Mouse (Mus musculus): ENCODE results near the gene Rps6ka4. TPM values are rescaled to one million over a fixed set of nuclear protein-coding genes. Genes with fewer than 3 reads are reported as not detected.

Gene Rps6ka4
- polyA plus RNA-seq, 1 experiment from 2014 or later: 6.2 TPM

GRCm38 (mm10) chr19:6846050-6846449, 5.6 kb upstream of the Rps6ka4 start:
- H3K4me2 ChIP-seq: no peak overlapping the region
- peaks cover 11% of the 10 kb centered on the region for H3K4me1 ChIP-seq
- WGBS: 77% methylated on average over 4 of the region's 4 CpGs
- H3K9ac ChIP-seq: no peak overlapping the region
- H3K36me3 ChIP-seq (replicated peaks): no peaks in the 10 kb centered on the region
- H3K27me3 ChIP-seq: peaks cover 83% of the 10 kb centered on the region
- no peak overlapping the region for H3K4me3 ChIP-seq (replicated peaks)
- H3K27ac ChIP-seq: no peak overlapping the region
- H3K9me3 ChIP-seq: no peaks in the 10 kb centered on the region
- ATAC-seq (ENCODE audit: low FRiP score): no peak

DNA sequence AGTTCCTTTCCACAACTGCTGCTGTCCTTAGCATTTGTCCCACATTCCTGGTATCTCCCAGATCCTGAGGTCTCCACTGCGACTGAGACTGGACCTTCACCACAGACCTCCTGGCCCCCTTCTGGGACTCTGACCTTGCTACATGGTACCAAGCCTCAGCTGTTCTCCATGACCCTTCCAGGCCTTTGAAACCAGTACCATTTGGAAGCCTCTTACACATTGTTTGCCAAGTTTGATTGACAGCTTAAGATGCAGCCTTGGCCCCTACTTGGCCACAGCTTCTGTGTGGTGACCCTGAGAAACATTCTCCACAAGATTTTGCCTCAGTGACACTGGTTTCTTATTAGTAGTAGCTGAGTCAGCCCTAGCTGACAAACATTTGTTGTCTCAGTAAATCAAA, 1.9 kb upstream of the Rps6ka4 start:
- H3K9ac ChIP-seq: no peak overlapping the region
- H3K4me3 ChIP-seq (replicated peaks): no peak overlapping the region
- H3K27ac ChIP-seq: no peak overlapping the region
- H3K4me1 ChIP-seq: peaks cover 23% of the 10 kb centered on the region
- no peaks in the 10 kb centered on the region for H3K36me3 ChIP-seq (replicated peaks)
- ATAC-seq (ENCODE audit: low FRiP score): no peak
- H3K27me3 ChIP-seq: peaks cover 88% of the 10 kb centered on the region
- WGBS: 71% methylated on average over 1 of the region's 1 CpGs
- H3K4me2 ChIP-seq: no peak overlapping the region
- no peaks in the 10 kb centered on the region for H3K9me3 ChIP-seq

DNA sequence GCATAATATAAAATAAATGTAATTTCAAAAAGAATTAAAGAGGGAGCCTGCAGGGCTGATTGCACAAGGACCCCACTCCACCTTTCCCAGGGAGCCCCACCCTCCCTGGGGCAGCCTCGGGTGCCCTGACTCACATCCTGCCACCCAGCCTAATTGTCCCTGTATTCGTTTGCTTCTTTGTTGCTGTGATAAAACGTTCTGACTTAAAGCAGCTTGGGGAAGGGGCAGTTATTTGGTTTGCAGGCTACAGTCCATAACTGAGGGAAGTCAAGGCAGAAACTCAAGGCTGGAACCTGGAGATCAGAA, 809 bp upstream of the Rps6ka4 start:
- Histone ChIP-seq H3K36me3 (replicated peaks) (no peaks in the 10 kb centered on the region), H3K9ac (no peak overlapping the region), H3K9me3 (no peaks in the 10 kb centered on the region), H3K4me3 (replicated peaks) (no peak overlapping the region), H3K27ac (no peak overlapping the region), H3K27me3 (peaks cover 88% of the 10 kb centered on the region), H3K4me1 (peaks cover 23% of the 10 kb centered on the region), H3K4me2 (no peak overlapping the region; the same call in 1 of the 2 replicates)
- whole genome bisulfite sequencing: 10% methylated on average over 3 of the region's 3 CpGs
- ATAC-seq (ENCODE audit: low FRiP score): no peak

DNA sequence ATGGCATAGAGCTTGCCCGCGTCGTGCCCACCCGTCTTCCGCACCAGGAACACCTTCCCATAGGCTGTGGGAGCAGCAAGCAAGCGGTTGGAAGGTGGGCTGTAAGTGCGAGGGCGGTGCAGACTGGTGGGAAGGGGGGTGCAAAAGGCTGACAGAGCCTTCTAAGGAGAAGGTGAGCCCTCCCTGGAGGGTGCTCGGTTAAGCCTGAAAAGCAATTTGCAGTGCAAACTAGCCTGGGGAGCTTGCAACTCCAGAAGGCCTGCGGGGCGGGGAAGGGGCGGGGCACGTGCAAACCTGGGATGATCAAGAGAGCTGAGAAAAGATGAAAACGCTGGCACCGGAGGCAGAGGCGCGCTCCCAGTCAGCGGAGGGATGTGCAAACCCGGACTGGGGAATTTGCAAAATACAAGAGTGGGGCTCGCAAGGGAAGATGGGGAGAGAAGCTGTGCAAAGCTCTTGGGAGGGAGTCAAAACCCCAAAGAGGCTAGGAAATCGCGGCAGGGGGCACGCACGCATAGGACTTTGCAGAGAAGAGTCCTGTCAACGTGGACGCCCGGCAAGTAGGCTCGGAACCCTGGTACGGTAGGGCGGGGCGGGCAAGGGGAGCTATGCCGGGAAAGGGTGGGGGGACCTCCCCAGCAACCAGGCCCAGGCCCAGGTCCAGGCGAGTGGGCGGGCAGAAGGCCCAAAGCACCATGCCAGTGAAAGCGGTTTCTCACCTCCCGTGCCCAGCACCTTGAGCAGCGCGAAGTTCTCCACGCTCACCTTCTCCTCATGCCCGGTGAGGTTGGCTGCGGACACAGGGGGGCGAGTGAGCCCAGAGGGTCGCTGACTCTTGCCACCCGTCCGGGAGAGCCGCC, 591 bp downstream of the Rps6ka4 start:
- H3K9me3 ChIP-seq: no peaks in the 10 kb centered on the region
- peak overlapping the region; percentile 63 for H3K4me3 ChIP-seq (replicated peaks)
- H3K4me1 ChIP-seq: peaks cover 23% of the 10 kb centered on the region
- H3K27me3 ChIP-seq: peaks cover 93% of the 10 kb centered on the region
- H3K9ac ChIP-seq: peak overlapping the region; percentile 74
- H3K36me3 ChIP-seq (replicated peaks): no peaks in the 10 kb centered on the region
- WGBS: under 1% methylated on average over 43 of the region's 46 CpGs
- H3K27ac ChIP-seq: no peak overlapping the region
- H3K4me2 ChIP-seq: peak overlapping the region; percentile 100
- peak; percentile 52 for ATAC-seq (ENCODE audit: low FRiP score)

DNA sequence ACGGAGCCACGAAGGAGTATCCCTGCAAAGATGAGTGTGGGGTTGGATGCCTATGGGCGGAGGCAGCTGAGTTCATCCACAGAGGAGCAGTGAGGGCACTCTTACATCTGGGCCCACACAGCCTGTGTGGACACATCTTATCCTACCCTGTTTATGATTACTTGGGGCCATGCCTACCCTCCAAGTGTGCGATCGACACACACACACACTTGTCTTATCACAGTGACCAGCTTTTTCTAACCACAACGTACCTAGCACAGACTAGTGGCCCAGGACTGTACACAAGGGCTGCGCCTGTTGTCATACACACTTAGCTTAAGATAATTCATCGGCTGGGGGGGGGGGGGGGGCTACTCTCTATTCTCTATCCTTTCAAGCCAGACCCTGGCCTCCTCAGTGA, 8.1 kb downstream of the Rps6ka4 start:
- 91% methylated on average over 8 of the region's 8 CpGs for WGBS
- Histone ChIP-seq H3K9ac (no peak overlapping the region), H3K9me3 (no peaks in the 10 kb centered on the region), H3K4me2 (no peak overlapping the region), H3K27me3 (peaks cover 84% of the 10 kb centered on the region), H3K36me3 (replicated peaks) (no peaks in the 10 kb centered on the region), H3K4me3 (replicated peaks) (no peak overlapping the region), H3K27ac (no peak overlapping the region), H3K4me1 (peaks cover 19% of the 10 kb centered on the region)
- ATAC-seq (ENCODE audit: low FRiP score): no peak

DNA sequence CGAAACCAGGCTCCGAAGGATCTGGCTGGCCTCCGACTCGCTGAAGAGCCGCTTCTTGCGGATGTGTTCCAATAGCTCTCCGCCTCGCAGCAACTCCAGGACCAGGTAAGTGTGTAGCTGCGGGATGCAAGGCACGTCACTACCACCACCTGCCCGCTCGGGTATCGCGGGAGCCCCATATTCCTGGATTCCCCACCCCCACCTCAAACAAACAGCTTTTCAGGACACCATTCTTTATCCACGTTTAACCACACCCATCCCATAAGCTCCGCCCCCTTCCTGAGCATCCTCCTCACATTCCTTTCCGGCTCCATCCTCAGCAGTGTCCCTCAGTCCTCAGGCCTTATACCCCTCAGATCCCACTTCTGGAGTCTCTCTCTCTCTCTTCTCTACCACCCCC, 9.1 kb downstream of the Rps6ka4 start:
- no peaks in the 10 kb centered on the region for H3K9me3 ChIP-seq
- H3K27me3 ChIP-seq: peaks cover 75% of the 10 kb centered on the region
- no peak overlapping the region for H3K27ac ChIP-seq
- H3K36me3 ChIP-seq (replicated peaks): no peaks in the 10 kb centered on the region
- peaks cover 19% of the 10 kb centered on the region for H3K4me1 ChIP-seq
- H3K4me2 ChIP-seq: peak overlapping the region; percentile 60
- peak overlapping the region; percentile 38 for H3K4me3 ChIP-seq (replicated peaks)
- 0 out of 2 replicates have a peak, but pooled peaks have one; percentile 20 for ATAC-seq (ENCODE audit: low FRiP score)
- 3% methylated on average over 17 of the region's 17 CpGs for WGBS
- H3K9ac ChIP-seq: no peak overlapping the region

DNA sequence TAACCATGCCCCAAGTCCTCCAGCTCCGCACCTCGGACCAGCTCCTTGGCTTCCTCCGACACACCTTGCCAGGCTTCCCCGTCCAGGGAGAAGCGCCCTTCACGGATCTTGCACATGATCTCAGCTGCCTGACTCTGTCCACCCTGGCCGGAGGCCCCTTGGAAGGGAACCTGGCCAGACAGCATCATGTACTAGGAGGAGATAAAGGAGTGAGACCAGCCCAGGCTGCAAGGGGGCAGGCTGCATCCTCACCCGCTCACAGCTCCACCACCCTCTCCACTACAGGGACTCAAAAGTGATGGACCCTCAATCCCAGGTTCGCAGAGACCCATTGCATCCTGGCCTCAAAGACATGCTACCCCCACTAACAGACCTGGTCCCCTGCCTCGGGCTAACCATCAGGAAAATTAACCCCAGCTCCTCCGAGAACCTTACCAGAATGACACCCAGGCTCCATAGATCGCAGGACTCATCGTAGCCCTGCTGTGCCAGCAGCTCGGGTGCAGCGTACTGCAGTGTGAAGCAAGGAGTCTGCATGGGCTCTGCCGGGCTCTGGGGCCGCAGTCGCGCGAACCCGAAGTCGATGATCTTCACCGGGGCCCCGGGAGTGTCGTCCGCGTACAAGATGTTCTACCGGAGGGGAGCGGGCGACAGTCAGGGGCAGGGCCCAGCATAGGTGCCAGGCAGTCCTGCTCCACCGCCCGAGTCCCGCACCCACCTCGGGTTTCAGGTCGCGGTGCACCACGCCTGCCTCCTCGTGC, 9.7 kb downstream of the Rps6ka4 start:
- H3K9ac ChIP-seq: no peak overlapping the region
- 4% methylated on average over 38 of the region's 38 CpGs for WGBS
- ATAC-seq (ENCODE audit: low FRiP score): no peak

GRCm38 (mm10) chr19:6829870-6830555, 10.4 kb downstream of the Rps6ka4 start:
- Histone ChIP-seq H3K9ac (no peak overlapping the region), H3K36me3 (replicated peaks) (no peaks in the 10 kb centered on the region), H3K9me3 (no peaks in the 10 kb centered on the region), H3K27me3 (peaks cover 63% of the 10 kb centered on the region), H3K27ac (no peak overlapping the region), H3K4me3 (replicated peaks) (peak overlapping the region; percentile 38), H3K4me2 (peak overlapping the region; percentile 60), H3K4me1 (peaks cover 19% of the 10 kb centered on the region)
- no peak for ATAC-seq (ENCODE audit: low FRiP score)
- 1% methylated on average over 48 of the region's 48 CpGs for WGBS

More for the DNA sequence above, 9.7 kb downstream of the Rps6ka4 start:
- no peak overlapping the region for H3K27ac ChIP-seq
- peaks cover 19% of the 10 kb centered on the region for H3K4me1 ChIP-seq
- H3K9me3 ChIP-seq: no peaks in the 10 kb centered on the region
- peaks cover 69% of the 10 kb centered on the region for H3K27me3 ChIP-seq
- H3K4me3 ChIP-seq (replicated peaks): peak overlapping the region; percentile 38
- no peaks in the 10 kb centered on the region for H3K36me3 ChIP-seq (replicated peaks)
- peak overlapping the region; percentile 60 for H3K4me2 ChIP-seq

GRCm38 (mm10) chr19:6829069-6829468, 11.4 kb downstream of the Rps6ka4 start:
- Histone ChIP-seq H3K4me2 (no peak overlapping the region), H3K4me3 (replicated peaks) (no peak overlapping the region), H3K27me3 (peaks cover 61% of the 10 kb centered on the region), H3K4me1 (peaks cover 19% of the 10 kb centered on the region), H3K9ac (no peak overlapping the region), H3K9me3 (no peaks in the 10 kb centered on the region), H3K27ac (no peak overlapping the region), H3K36me3 (replicated peaks) (no peaks in the 10 kb centered on the region)
- WGBS: 15% methylated on average over 3 of the region's 3 CpGs
- no peak for ATAC-seq (ENCODE audit: low FRiP score)

- no peak for ATAC-seq (ENCODE audit: low FRiP score)
- H3K9ac ChIP-seq: no peak overlapping the region
- H3K4me2 ChIP-seq: no peak overlapping the region
- H3K27ac ChIP-seq: no peak overlapping the region
- peaks cover 19% of the 10 kb centered on the region for H3K4me1 ChIP-seq
- no peaks in the 10 kb centered on the region for H3K9me3 ChIP-seq
- H3K4me3 ChIP-seq (replicated peaks): no peak overlapping the region
- no peaks in the 10 kb centered on the region for H3K36me3 ChIP-seq (replicated peaks)
- H3K27me3 ChIP-seq: peaks cover 44% of the 10 kb centered on the region
- WGBS: 78% methylated on average over 3 of the region's 3 CpGs
Measured at GRCm38 (mm10) chr19:6826601-6827000, 13.8 kb downstream of the Rps6ka4 start.

GRCm38 (mm10) chr19:6825384-6825783, 15.1 kb downstream of the Rps6ka4 start:
- H3K4me1 ChIP-seq: peaks cover 7% of the 10 kb centered on the region
- no peak overlapping the region for H3K4me2 ChIP-seq
- no peaks in the 10 kb centered on the region for H3K36me3 ChIP-seq (replicated peaks)
- no peak overlapping the region for H3K9ac ChIP-seq
- H3K4me3 ChIP-seq (replicated peaks): no peak overlapping the region
- no peaks in the 10 kb centered on the region for H3K9me3 ChIP-seq
- H3K27ac ChIP-seq: no peak overlapping the region
- no peak for ATAC-seq (ENCODE audit: low FRiP score)
- peaks cover 32% of the 10 kb centered on the region for H3K27me3 ChIP-seq
- 84% methylated on average over 6 of the region's 6 CpGs for WGBS

DNA sequence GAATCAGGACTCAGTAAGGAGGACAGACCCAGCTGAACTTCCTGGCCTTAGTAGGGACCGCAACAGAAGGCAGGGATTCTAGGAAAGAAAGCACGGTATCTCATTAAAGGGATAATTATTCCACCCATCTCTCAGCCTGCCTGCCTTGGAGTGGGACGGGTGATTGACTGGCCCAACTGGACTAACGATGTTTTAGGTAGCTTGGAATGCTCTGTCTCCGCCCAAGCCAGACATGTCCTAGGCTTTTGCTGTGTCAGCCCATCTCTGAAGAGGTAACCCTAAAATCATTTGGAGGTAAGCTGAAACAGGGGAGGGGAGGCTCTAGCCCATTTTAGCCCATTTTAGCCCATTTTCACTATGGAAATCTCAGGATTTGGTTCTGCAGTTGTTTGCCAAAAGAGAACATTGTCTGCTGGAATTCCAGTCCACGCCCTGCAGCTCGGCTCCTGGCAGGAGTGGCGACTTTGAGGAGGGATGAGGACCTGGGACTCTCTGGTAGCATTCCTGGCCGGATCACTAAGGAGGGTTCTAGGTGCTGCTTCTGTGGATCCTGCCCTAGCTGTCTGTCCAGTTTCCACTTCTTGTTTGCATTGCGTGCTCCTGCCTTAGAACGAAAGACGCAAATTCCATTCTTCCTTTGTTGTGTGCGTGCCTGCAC, 19.8 kb downstream of the Rps6ka4 start:
- Histone ChIP-seq H3K4me2 (no peak overlapping the region), H3K36me3 (replicated peaks) (no peaks in the 10 kb centered on the region), H3K27me3 (no peaks in the 10 kb centered on the region), H3K9me3 (no peaks in the 10 kb centered on the region), H3K4me1 (0 out of 2 replicates have a peak, but pooled peaks cover 3% of the 10 kb centered on the region), H3K27ac (no peak overlapping the region), H3K9ac (no peak overlapping the region), H3K4me3 (replicated peaks) (no peak overlapping the region)
- no peak for ATAC-seq (ENCODE audit: low FRiP score)
- WGBS: 75% methylated on average over 13 of the region's 13 CpGs

All from forebrain, embryonic 12.5 days (tissue).